34 mouse cellular contexts compared by ENCODE assay signal in the genomic region with DNA sequence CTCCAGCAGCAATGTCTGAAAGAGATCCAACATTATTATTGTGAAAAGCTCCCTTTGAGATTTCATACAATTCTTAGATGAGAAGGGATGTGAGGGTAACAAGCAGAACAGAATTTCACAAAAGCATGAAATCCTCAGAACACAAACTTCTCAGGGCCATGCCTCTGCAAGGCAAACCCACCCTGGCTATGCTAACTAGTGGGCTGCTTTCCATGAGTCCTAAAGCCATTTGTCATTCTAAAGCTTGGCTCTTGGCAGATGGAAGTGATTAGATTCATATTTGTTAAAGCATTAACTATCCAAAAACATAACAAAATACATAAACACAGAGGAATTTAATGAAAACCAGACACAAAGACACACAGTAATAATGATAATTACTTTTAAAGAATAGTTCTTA. TPM values are rescaled to one million over a fixed set of nuclear protein-coding genes. Genes with fewer than 3 reads are reported as not detected.
"Had no signal": no experiment of that assay in that cellular context is flagged by ENCODE, and none has a peak within 500 bp of the region (broad histone marks: within the 10 kb centered on the region; RNA-seq: fewer than 3 reads in every experiment).

No protein-coding gene starts in this region.

- H3K4me3 ChIP-seq: layer of hippocampus, adult 2 months; left cerebral cortex, adult 2 months; liver, embryonic 13.5 days; midbrain, embryonic 12.5 days; myocyte; neural tube, embryonic 13.5 days; stomach, embryonic 15.5 days had no signal

- H3K4me1 ChIP-seq: liver, embryonic 13.5 days; midbrain, embryonic 12.5 days; neural tube, embryonic 13.5 days; stomach, embryonic 15.5 days had no signal

- H3K27me3 ChIP-seq: liver, embryonic 13.5 days; midbrain, embryonic 12.5 days; neural tube, embryonic 13.5 days; stomach, embryonic 15.5 days had no signal

- ATAC-seq: midbrain, embryonic 16.5 days had no signal

- H3K9ac ChIP-seq: liver, embryonic 13.5 days; midbrain, embryonic 12.5 days; neural tube, embryonic 13.5 days; stomach, embryonic 15.5 days had no signal

- H3K4me2 ChIP-seq: liver, embryonic 13.5 days; midbrain, embryonic 12.5 days; neural tube, embryonic 13.5 days; stomach, embryonic 15.5 days had no signal

- H3K36me3 ChIP-seq: liver, embryonic 13.5 days; midbrain, embryonic 12.5 days; neural tube, embryonic 13.5 days; stomach, embryonic 15.5 days had no signal

- H3K27ac ChIP-seq: kidney, postnatal 0 days; layer of hippocampus, adult 2 months; left cerebral cortex, adult 2 months; liver, embryonic 13.5 days; midbrain, embryonic 12.5 days; neural tube, embryonic 13.5 days; stomach, embryonic 15.5 days had no signal

- DNase-seq: kidney, postnatal 25 days; layer of hippocampus, adult 9-11 months; layer of hippocampus, postnatal 36 days; liver, embryonic 13.5 days; lung, adult 2 months; lung, postnatal 14 days; lung, postnatal 4 days; retina, postnatal 1 day; right cerebral cortex, postnatal 25 days; spleen, adult 18-20 months; thymus, postnatal 36 days had no signal

- H3K9me3 ChIP-seq: liver, embryonic 13.5 days; midbrain, embryonic 12.5 days; neural tube, embryonic 13.5 days; stomach, embryonic 15.5 days had no signal

RNA-seq across cellular contexts. Expression of a gene that starts 10.7 kb away (rescaled TPM):
- total RNA-seq: layer of hippocampus, adult 2 months; layer of hippocampus, postnatal 36 days; left cerebral cortex, adult 2 months; left cerebral cortex, postnatal 10 days; left cerebral cortex, postnatal 36 days; liver, adult 2 months; megakaryocyte progenitor cell, adult 5-6 weeks; megakaryocyte-erythroid progenitor cell, adult 5-6 weeks; monocyte, adult 5-6 weeks; neutrophil, adult 5-6 weeks had no signal
- polyA plus RNA-seq: kidney, embryonic 14.5 days; kidney, postnatal 0 days; large intestine, adult 2 months; limb, embryonic 11.5 days; limb, embryonic 14.5 days; liver, adult 2 months; liver, embryonic 13.5 days; liver, embryonic 16.5 days; lung, adult 2 months; lung, embryonic 16.5 days; midbrain, embryonic 12.5 days; midbrain, embryonic 16.5 days; myocyte; neural tube, embryonic 13.5 days; stomach, embryonic 15.5 days; thymus, postnatal 0 days; urinary bladder, adult 2 months had no signal

RNA-seq across cellular contexts. Expression of a gene that starts 12.1 kb away (rescaled TPM):
- total RNA-seq: layer of hippocampus, adult 2 months; layer of hippocampus, postnatal 36 days; left cerebral cortex, adult 2 months; left cerebral cortex, postnatal 10 days; left cerebral cortex, postnatal 36 days; liver, adult 2 months; megakaryocyte progenitor cell, adult 5-6 weeks; megakaryocyte-erythroid progenitor cell, adult 5-6 weeks; monocyte, adult 5-6 weeks; neutrophil, adult 5-6 weeks had no signal
- polyA plus RNA-seq: kidney, embryonic 14.5 days; kidney, postnatal 0 days; large intestine, adult 2 months; limb, embryonic 11.5 days; limb, embryonic 14.5 days; liver, adult 2 months; liver, embryonic 13.5 days; liver, embryonic 16.5 days; lung, adult 2 months; lung, embryonic 16.5 days; midbrain, embryonic 12.5 days; midbrain, embryonic 16.5 days; myocyte; neural tube, embryonic 13.5 days; stomach, embryonic 15.5 days; thymus, postnatal 0 days; urinary bladder, adult 2 months had no signal

RNA-seq across cellular contexts. Expression of a gene that starts 49.7 kb away (rescaled TPM):
- total RNA-seq: layer of hippocampus, adult 2 months; layer of hippocampus, postnatal 36 days; left cerebral cortex, adult 2 months; left cerebral cortex, postnatal 10 days; left cerebral cortex, postnatal 36 days; liver, adult 2 months; megakaryocyte progenitor cell, adult 5-6 weeks; megakaryocyte-erythroid progenitor cell, adult 5-6 weeks; monocyte, adult 5-6 weeks; neutrophil, adult 5-6 weeks had no signal
- polyA plus RNA-seq: kidney, embryonic 14.5 days; kidney, postnatal 0 days; large intestine, adult 2 months; limb, embryonic 11.5 days; limb, embryonic 14.5 days; liver, adult 2 months; liver, embryonic 13.5 days; liver, embryonic 16.5 days; lung, adult 2 months; lung, embryonic 16.5 days; midbrain, embryonic 12.5 days; midbrain, embryonic 16.5 days; myocyte; neural tube, embryonic 13.5 days; stomach, embryonic 15.5 days; thymus, postnatal 0 days; urinary bladder, adult 2 months had no signal
